Mouse (Mus musculus): Measurements from ENCODE around the gene Mrps18b. TPM values are rescaled to one million over a fixed set of nuclear protein-coding genes. Genes with fewer than 3 reads are reported as not detected.

The Mrps18b gene
- polyA plus RNA-seq, 1 experiment: 117 TPM

GRCm38 (mm10) chr17:35929534-35929933 is 13.3 kb upstream of the Mrps18b start:
- no peaks in the 10 kb centered on the region for H3K4me1 ChIP-seq (ENCODE audit: control insufficient read depth, insufficient read depth, low read length)
- no peaks in the 10 kb centered on the region for H3K27me3 ChIP-seq (ENCODE audit: control insufficient read depth, insufficient read depth, low read length, poor library complexity, severe bottlenecking)
- H3K9me3 ChIP-seq (replicated peaks; ENCODE audit: control insufficient read depth, insufficient read depth, low read length, poor library complexity, severe bottlenecking): no peaks in the 10 kb centered on the region
- H3K36me3 ChIP-seq (ENCODE audit: control insufficient read depth, insufficient read depth, low read length, poor library complexity, severe bottlenecking): peaks cover 43% of the 10 kb centered on the region
- TF ChIP-seq EP300 (IDR thresholded peaks at IDR 0.05; ENCODE audit: insufficient read depth, low read depth, low read length) (no peak), CTCF (IDR thresholded peaks at IDR 0.05; ENCODE audit: low read depth, low read length) (no peak), POLR2A (IDR thresholded peaks at IDR 0.05; ENCODE audit: insufficient read depth, low read length) (no peak)
- no peak overlapping the region for H3K27ac ChIP-seq (ENCODE audit: insufficient read depth, low read length)
- H3K9ac ChIP-seq (ENCODE audit: low read depth, poor library complexity, severe bottlenecking): no peak overlapping the region
- H3K4me3 ChIP-seq (ENCODE audit: low read depth, low read length): no peak overlapping the region

GRCm38 (mm10) chr17:35927471-35927870 is 11.3 kb upstream of the Mrps18b start:
- Histone ChIP-seq H3K4me3 (ENCODE audit: low read depth, low read length) (no peak overlapping the region), H3K9me3 (replicated peaks; ENCODE audit: control insufficient read depth, insufficient read depth, low read length, poor library complexity, severe bottlenecking) (no peaks in the 10 kb centered on the region), H3K9ac (ENCODE audit: low read depth, poor library complexity, severe bottlenecking) (no peak overlapping the region), H3K27me3 (ENCODE audit: control insufficient read depth, insufficient read depth, low read length, poor library complexity, severe bottlenecking) (no peaks in the 10 kb centered on the region), H3K36me3 (ENCODE audit: control insufficient read depth, insufficient read depth, low read length, poor library complexity, severe bottlenecking) (peaks cover 60% of the 10 kb centered on the region), H3K4me1 (ENCODE audit: control insufficient read depth, insufficient read depth, low read length) (no peaks in the 10 kb centered on the region), H3K27ac (ENCODE audit: insufficient read depth, low read length) (no peak overlapping the region)
- TF ChIP-seq EP300 (IDR thresholded peaks at IDR 0.05; ENCODE audit: insufficient read depth, low read depth, low read length): no peak
- TF ChIP-seq CTCF (IDR thresholded peaks at IDR 0.05; ENCODE audit: low read depth, low read length): no peak
- no peak for TF ChIP-seq POLR2A (IDR thresholded peaks at IDR 0.05; ENCODE audit: insufficient read depth, low read length)

GRCm38 (mm10) chr17:35923281-35923680 is 7.1 kb upstream of the Mrps18b start:
- H3K36me3 ChIP-seq (ENCODE audit: control insufficient read depth, insufficient read depth, low read length, poor library complexity, severe bottlenecking): peaks cover 43% of the 10 kb centered on the region
- H3K4me3 ChIP-seq (ENCODE audit: low read depth, low read length): no peak overlapping the region
- TF ChIP-seq EP300 (IDR thresholded peaks at IDR 0.05; ENCODE audit: insufficient read depth, low read depth, low read length): no peak
- no peak for TF ChIP-seq POLR2A (IDR thresholded peaks at IDR 0.05; ENCODE audit: insufficient read depth, low read length)
- no peak for TF ChIP-seq CTCF (IDR thresholded peaks at IDR 0.05; ENCODE audit: low read depth, low read length)
- no peak overlapping the region for H3K9ac ChIP-seq (ENCODE audit: low read depth, poor library complexity, severe bottlenecking)
- peaks cover 2% of the 10 kb centered on the region for H3K4me1 ChIP-seq (ENCODE audit: control insufficient read depth, insufficient read depth, low read length)
- no peaks in the 10 kb centered on the region for H3K27me3 ChIP-seq (ENCODE audit: control insufficient read depth, insufficient read depth, low read length, poor library complexity, severe bottlenecking)
- no peak overlapping the region for H3K27ac ChIP-seq (ENCODE audit: insufficient read depth, low read length)
- H3K9me3 ChIP-seq (replicated peaks; ENCODE audit: control insufficient read depth, insufficient read depth, low read length, poor library complexity, severe bottlenecking): no peaks in the 10 kb centered on the region

GRCm38 (mm10) chr17:35922566-35922965 is 6.4 kb upstream of the Mrps18b start:
- Histone ChIP-seq H3K4me3 (ENCODE audit: low read depth, low read length) (no peak overlapping the region), H3K27ac (ENCODE audit: insufficient read depth, low read length) (no peak overlapping the region), H3K27me3 (ENCODE audit: control insufficient read depth, insufficient read depth, low read length, poor library complexity, severe bottlenecking) (no peaks in the 10 kb centered on the region), H3K36me3 (ENCODE audit: control insufficient read depth, insufficient read depth, low read length, poor library complexity, severe bottlenecking) (peaks cover 41% of the 10 kb centered on the region), H3K9ac (ENCODE audit: low read depth, poor library complexity, severe bottlenecking) (no peak overlapping the region), H3K9me3 (replicated peaks; ENCODE audit: control insufficient read depth, insufficient read depth, low read length, poor library complexity, severe bottlenecking) (no peaks in the 10 kb centered on the region), H3K4me1 (ENCODE audit: control insufficient read depth, insufficient read depth, low read length) (peaks cover 2% of the 10 kb centered on the region)
- TF ChIP-seq EP300 (IDR thresholded peaks at IDR 0.05; ENCODE audit: insufficient read depth, low read depth, low read length) (no peak), POLR2A (IDR thresholded peaks at IDR 0.05; ENCODE audit: insufficient read depth, low read length) (no peak), CTCF (IDR thresholded peaks at IDR 0.05; ENCODE audit: low read depth, low read length) (no peak)

- H3K4me3 ChIP-seq (ENCODE audit: low read depth, low read length): no peak overlapping the region
- H3K36me3 ChIP-seq (ENCODE audit: control insufficient read depth, insufficient read depth, low read length, poor library complexity, severe bottlenecking): peaks cover 43% of the 10 kb centered on the region
- peaks cover 2% of the 10 kb centered on the region for H3K4me1 ChIP-seq (ENCODE audit: control insufficient read depth, insufficient read depth, low read length)
- H3K27ac ChIP-seq (ENCODE audit: insufficient read depth, low read length): no peak overlapping the region
- H3K9ac ChIP-seq (ENCODE audit: low read depth, poor library complexity, severe bottlenecking): no peak overlapping the region
- H3K27me3 ChIP-seq (ENCODE audit: control insufficient read depth, insufficient read depth, low read length, poor library complexity, severe bottlenecking): no peaks in the 10 kb centered on the region
- H3K9me3 ChIP-seq (replicated peaks; ENCODE audit: control insufficient read depth, insufficient read depth, low read length, poor library complexity, severe bottlenecking): no peaks in the 10 kb centered on the region
- TF ChIP-seq EP300 (IDR thresholded peaks at IDR 0.05; ENCODE audit: insufficient read depth, low read depth, low read length): no peak
- TF ChIP-seq CTCF (IDR thresholded peaks at IDR 0.05; ENCODE audit: low read depth, low read length): no peak
- no peak for TF ChIP-seq POLR2A (IDR thresholded peaks at IDR 0.05; ENCODE audit: insufficient read depth, low read length)
Measured at GRCm38 (mm10) chr17:35921710-35922109, 5.5 kb upstream of the Mrps18b start.

GRCm38 (mm10) chr17:35920862-35921562 is 4.8 kb upstream of the Mrps18b start:
- Histone ChIP-seq H3K36me3 (ENCODE audit: control insufficient read depth, insufficient read depth, low read length, poor library complexity, severe bottlenecking) (peaks cover 36% of the 10 kb centered on the region), H3K9ac (ENCODE audit: low read depth, poor library complexity, severe bottlenecking) (no peak overlapping the region), H3K27ac (ENCODE audit: insufficient read depth, low read length) (no peak overlapping the region), H3K4me1 (ENCODE audit: control insufficient read depth, insufficient read depth, low read length) (peaks cover 2% of the 10 kb centered on the region), H3K4me3 (ENCODE audit: low read depth, low read length) (no peak overlapping the region), H3K9me3 (replicated peaks; ENCODE audit: control insufficient read depth, insufficient read depth, low read length, poor library complexity, severe bottlenecking) (no peaks in the 10 kb centered on the region), H3K27me3 (ENCODE audit: control insufficient read depth, insufficient read depth, low read length, poor library complexity, severe bottlenecking) (no peaks in the 10 kb centered on the region)
- TF ChIP-seq POLR2A (IDR thresholded peaks at IDR 0.05; ENCODE audit: insufficient read depth, low read length) (no peak), CTCF (IDR thresholded peaks at IDR 0.05; ENCODE audit: low read depth, low read length) (no peak), EP300 (IDR thresholded peaks at IDR 0.05; ENCODE audit: insufficient read depth, low read depth, low read length) (no peak)
